Mouse (Mus musculus) embryonic facial prominence, embryonic 15.5 days (tissue): ENCODE measurements around the gene Kif9. TPM values are rescaled to one million over a fixed set of nuclear protein-coding genes. Genes with fewer than 3 reads are reported as not detected.

Experiments used
- ATAC-seq: fragments of 200-750 bp; cut with Nextera tagmentation; 2 replicates; pipeline ENCODE4 v1.8.0; 2017; ENCODE audit warnings: low read depth, moderate TSS enrichment; ENCODE audit not compliant: insufficient number of reproducible peaks, low FRiP score, low TSS enrichment
- H3K27ac ChIP-seq: fragments of 300-500 bp; sonication (generic); replicated peaks from 2 replicates; pipeline ENCODE4 v1.5.1; 2015; ENCODE audit warnings: mild to moderate bottlenecking, inconsistent platforms
- H3K27me3 ChIP-seq: fragments of 300-500 bp; sonication (generic); 2 replicates; pipeline ENCODE4 v1.6.1; 2015; ENCODE audit warnings: inconsistent platforms
- H3K36me3 ChIP-seq: fragments of 300-500 bp; sonication (generic); 2 replicates; pipeline ENCODE4 v1.6.1; 2015; ENCODE audit warnings: mild to moderate bottlenecking, inconsistent platforms
- H3K4me1 ChIP-seq: fragments of 300-500 bp; sonication (generic); 2 replicates; pipeline ENCODE4 v1.6.1; 2015; ENCODE audit warnings: inconsistent platforms
- H3K4me2 ChIP-seq: fragments of 300-500 bp; sonication (generic); replicated peaks from 2 replicates; pipeline ENCODE4 v1.6.1; 2015; ENCODE audit warnings: mild to moderate bottlenecking, inconsistent platforms
- H3K4me3 ChIP-seq: fragments of 300-500 bp; sonication (generic); replicated peaks from 2 replicates; pipeline ENCODE4 v1.5.1; 2015; ENCODE audit warnings: mild to moderate bottlenecking, inconsistent platforms
- H3K9ac ChIP-seq: fragments of 300-500 bp; sonication (generic); 2 replicates; pipeline ENCODE4 v1.6.1; 2015; ENCODE audit warnings: inconsistent platforms
- H3K9me3 ChIP-seq: fragments of 300-500 bp; sonication (generic); replicated peaks from 2 replicates; pipeline ENCODE4 v1.6.1; 2016; ENCODE audit warnings: inconsistent platforms
- WGBS: fragments of 180-500 bp; shearing (Covaris S2); methylation state at CpG from one replicate; pipeline ENCODE4 v1.1.7; 2015; 5-methylcytosine and 5-hydroxymethylcytosine counted together
- polyA plus RNA-seq: library from polyadenylated mRNA; unstranded; fragments of >200 nt; fragmentation: Nextera tagmentation; extraction: Ambion mirVana; gene quantifications from 2 replicates; pipeline ENCODE4 v1.2.1, GENCODE M21; 2015

The Kif9 gene
- polyA plus RNA-seq: 4.0 and 7.4 TPM in 2 replicates

- Histone ChIP-seq H3K4me2 (peak within 1 kb of the TSS; percentile 81), H3K4me3 (peak within 1 kb of the TSS; percentile 67), H3K27ac (peak within 1 kb of the TSS; percentile 93), H3K9ac (peak within 1 kb of the TSS; percentile 53), H3K4me1 (peaks cover 13% of the 10 kb centered on the region), H3K36me3 (peaks cover 8% of the 10 kb centered on the region; the same call in 1 of the 2 replicates), H3K9me3 (no peaks in the 10 kb centered on the region), H3K27me3 (peaks cover 8% of the 10 kb centered on the region)
- ATAC-seq: peak; percentile 99
- under 1% methylated on average over 53 of the region's 53 CpGs for WGBS
These were observed at the start of gene Kif9, which contains the start of gene Klhl18 for GRCm38 (mm10) chr9:110476124-110477091. Gene Kif9, plus strand, starts transcription at chr9:110476958. Gene Klhl18, minus strand, starts transcription at chr9:110476694.

- Histone ChIP-seq H3K36me3 (peaks cover 67% of the 10 kb centered on the region), H3K4me3 (no peak overlapping the region), H3K4me2 (no peak overlapping the region), H3K9me3 (no peaks in the 10 kb centered on the region), H3K9ac (no peak overlapping the region), H3K4me1 (no peaks in the 10 kb centered on the region), H3K27me3 (no peaks in the 10 kb centered on the region), H3K27ac (no peak overlapping the region)
- no peak for ATAC-seq
- WGBS: 85% methylated on average over 8 of the region's 8 CpGs
These were observed 45.5 kb upstream of the Kif9 start for GRCm38 (mm10) chr9:110431241-110431640.

DNA sequence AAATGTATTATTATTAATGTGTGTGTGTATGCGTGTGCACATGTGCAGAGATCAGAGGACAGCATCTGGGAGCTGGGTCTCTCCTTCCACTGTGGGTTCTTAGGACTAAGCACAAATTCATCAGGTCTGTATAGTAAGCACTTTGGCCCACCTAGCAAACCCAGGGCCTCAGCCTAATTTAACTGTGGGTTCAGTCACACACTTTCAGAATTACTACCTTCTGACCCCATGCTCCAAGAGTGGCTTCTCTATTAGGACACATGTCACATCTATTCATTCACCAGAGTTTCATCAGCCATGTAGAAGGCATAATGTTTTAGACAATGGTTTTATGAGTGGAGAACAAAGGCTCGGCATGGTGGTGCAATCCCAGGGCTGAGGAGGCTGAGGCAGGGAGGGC is 43.7 kb upstream of the Kif9 start:
- WGBS: 97% methylated on average over 2 of the region's 2 CpGs
- Histone ChIP-seq H3K9ac (no peak overlapping the region), H3K9me3 (no peaks in the 10 kb centered on the region), H3K27me3 (no peaks in the 10 kb centered on the region), H3K27ac (no peak overlapping the region), H3K4me3 (no peak overlapping the region), H3K4me1 (no peaks in the 10 kb centered on the region), H3K36me3 (peaks cover 62% of the 10 kb centered on the region), H3K4me2 (no peak overlapping the region)
- no peak for ATAC-seq

GRCm38 (mm10) chr9:110436041-110436440 is 40.7 kb upstream of the Kif9 start:
- Histone ChIP-seq H3K4me3 (no peak overlapping the region), H3K36me3 (peaks cover 43% of the 10 kb centered on the region), H3K9ac (no peak overlapping the region), H3K27me3 (no peaks in the 10 kb centered on the region), H3K4me1 (no peaks in the 10 kb centered on the region), H3K4me2 (no peak overlapping the region), H3K9me3 (no peaks in the 10 kb centered on the region), H3K27ac (no peak overlapping the region)
- 94% methylated on average over 11 of the region's 11 CpGs for WGBS
- ATAC-seq: no peak

DNA sequence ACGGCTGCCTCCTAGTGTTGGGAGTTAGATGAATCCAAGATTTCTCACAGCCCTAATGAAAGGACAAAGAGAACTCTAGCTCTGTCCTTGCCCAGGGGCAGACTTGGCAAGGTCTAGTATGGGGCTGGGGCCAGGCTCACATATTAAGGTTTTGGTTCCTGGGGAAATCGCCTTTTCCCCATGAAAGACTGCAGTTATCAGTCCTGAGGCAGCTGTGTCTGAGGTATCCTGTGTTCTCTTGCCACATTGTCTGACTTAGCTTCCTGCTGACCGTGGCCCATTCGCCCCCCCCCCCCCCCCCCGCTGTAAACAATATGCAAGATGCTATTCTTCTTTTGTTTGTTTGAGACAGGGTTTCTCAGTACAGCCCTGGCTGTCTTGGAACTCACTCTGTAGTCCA is 36.7 kb upstream of the Kif9 start:
- Histone ChIP-seq H3K9ac (no peak overlapping the region), H3K27ac (no peak overlapping the region), H3K4me2 (no peak overlapping the region), H3K36me3 (peaks cover 29% of the 10 kb centered on the region), H3K4me3 (no peak overlapping the region), H3K27me3 (no peaks in the 10 kb centered on the region), H3K4me1 (no peaks in the 10 kb centered on the region), H3K9me3 (no peaks in the 10 kb centered on the region)
- WGBS: 63% methylated on average over 5 of the region's 5 CpGs
- ATAC-seq: no peak

GRCm38 (mm10) chr9:110440559-110440958 is 36.2 kb upstream of the Kif9 start:
- 90% methylated on average over 6 of the region's 6 CpGs for WGBS
- ATAC-seq: no peak
- no peak overlapping the region for H3K9ac ChIP-seq

DNA sequence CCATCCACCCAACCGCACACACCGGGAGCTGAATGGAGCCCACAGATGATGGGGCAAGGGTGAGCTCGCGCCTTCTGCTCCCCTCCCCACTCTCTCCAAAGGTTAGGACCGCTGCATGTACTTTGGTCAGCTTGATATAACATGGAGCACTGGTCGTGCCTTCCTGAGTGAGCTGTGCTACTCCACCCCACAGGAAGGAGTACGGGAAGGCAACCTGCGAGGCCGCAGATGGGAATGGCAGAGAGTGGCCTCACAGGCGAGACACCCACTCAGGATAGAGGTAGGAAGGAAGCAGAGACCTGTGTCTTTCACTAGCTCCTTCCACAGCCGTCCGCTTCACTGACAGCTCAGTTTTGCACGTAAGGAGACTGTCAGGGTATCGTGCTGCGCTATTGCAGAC is 28.4 kb upstream of the Kif9 start:
- ATAC-seq: no peak
- 77% methylated on average over 15 of the region's 15 CpGs for WGBS
- H3K27ac ChIP-seq: no peak overlapping the region
- H3K9ac ChIP-seq: no peak overlapping the region
- no peak overlapping the region for H3K4me2 ChIP-seq
- H3K4me3 ChIP-seq: no peak overlapping the region
- no peaks in the 10 kb centered on the region for H3K27me3 ChIP-seq
- peaks cover 5% of the 10 kb centered on the region; the same call in 1 of the 2 replicates for H3K4me1 ChIP-seq
- no peaks in the 10 kb centered on the region for H3K9me3 ChIP-seq
- H3K36me3 ChIP-seq: peaks cover 21% of the 10 kb centered on the region; the same call in 1 of the 2 replicates

More at GRCm38 (mm10) chr9:110440559-110440958, 36.2 kb upstream of the Kif9 start:
- H3K36me3 ChIP-seq: peaks cover 26% of the 10 kb centered on the region
- H3K4me1 ChIP-seq: no peaks in the 10 kb centered on the region
- H3K9me3 ChIP-seq: no peaks in the 10 kb centered on the region
- H3K4me2 ChIP-seq: no peak overlapping the region
- no peaks in the 10 kb centered on the region for H3K27me3 ChIP-seq
- H3K27ac ChIP-seq: no peak overlapping the region
- no peak overlapping the region for H3K4me3 ChIP-seq

DNA sequence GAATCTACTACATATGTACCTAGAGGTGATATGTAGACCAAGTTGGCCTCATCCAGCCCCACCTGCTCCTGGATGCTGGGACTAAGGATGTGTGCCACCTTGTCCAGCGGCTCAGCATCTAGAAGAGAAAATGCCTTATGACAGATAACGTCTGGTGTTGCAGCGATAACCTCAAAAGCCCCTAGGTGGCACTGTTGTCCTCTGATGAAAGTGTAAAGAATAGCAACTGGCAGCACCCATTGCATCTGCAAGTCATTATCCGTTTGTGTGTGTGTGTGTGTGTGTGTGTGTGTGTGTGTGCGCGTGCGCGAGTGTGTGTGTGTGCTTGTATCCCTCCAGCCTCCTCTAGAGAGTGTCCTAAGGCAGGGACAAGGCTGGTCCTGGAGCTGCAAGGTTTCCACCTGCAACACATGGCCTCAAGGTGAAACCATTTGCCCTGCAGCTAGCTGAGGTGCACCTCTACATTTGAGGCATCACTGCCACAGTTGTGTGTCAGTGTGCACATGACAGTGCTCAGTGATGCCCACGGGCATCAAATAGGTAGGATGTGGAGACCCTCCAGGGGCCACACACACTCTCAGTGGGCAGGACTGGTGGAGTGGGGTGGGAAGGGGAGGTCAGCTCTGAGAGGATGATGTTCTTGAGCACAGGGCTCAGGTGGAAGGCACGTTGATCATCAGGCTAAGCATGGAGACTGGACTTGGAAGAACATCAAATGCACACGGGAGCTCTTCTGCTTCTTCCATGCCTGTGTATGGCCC is 27.7 kb upstream of the Kif9 start:
- peak; percentile 80 for ATAC-seq
- Histone ChIP-seq H3K9me3 (no peaks in the 10 kb centered on the region), H3K36me3 (peaks cover 24% of the 10 kb centered on the region; the same call in 1 of the 2 replicates), H3K9ac (no peak overlapping the region), H3K4me3 (no peak overlapping the region), H3K27me3 (no peaks in the 10 kb centered on the region), H3K4me1 (peaks cover 5% of the 10 kb centered on the region; the same call in 1 of the 2 replicates), H3K27ac (no peak overlapping the region), H3K4me2 (no peak overlapping the region)
- 20% methylated on average over 11 of the region's 11 CpGs for WGBS

- Histone ChIP-seq H3K4me1 (peaks cover 5% of the 10 kb centered on the region; the same call in 1 of the 2 replicates), H3K4me3 (no peak overlapping the region), H3K36me3 (peaks cover 26% of the 10 kb centered on the region), H3K27me3 (no peaks in the 10 kb centered on the region), H3K9ac (no peak overlapping the region), H3K9me3 (no peaks in the 10 kb centered on the region), H3K27ac (no peak overlapping the region), H3K4me2 (no peak overlapping the region)
- no peak for ATAC-seq
- 72% methylated on average over 3 of the region's 3 CpGs for WGBS
These were observed 24.2 kb upstream of the Kif9 start for GRCm38 (mm10) chr9:110452523-110452922.

GRCm38 (mm10) chr9:110457926-110458325 is 18.8 kb upstream of the Kif9 start:
- Histone ChIP-seq H3K36me3 (peaks cover 11% of the 10 kb centered on the region; the same call in 1 of the 2 replicates), H3K9me3 (no peaks in the 10 kb centered on the region), H3K4me2 (no peak overlapping the region), H3K27me3 (no peaks in the 10 kb centered on the region), H3K4me1 (no peaks in the 10 kb centered on the region), H3K27ac (no peak overlapping the region), H3K4me3 (no peak overlapping the region), H3K9ac (no peak overlapping the region)
- WGBS: 84% methylated on average over 3 of the region's 3 CpGs
- no peak for ATAC-seq

DNA sequence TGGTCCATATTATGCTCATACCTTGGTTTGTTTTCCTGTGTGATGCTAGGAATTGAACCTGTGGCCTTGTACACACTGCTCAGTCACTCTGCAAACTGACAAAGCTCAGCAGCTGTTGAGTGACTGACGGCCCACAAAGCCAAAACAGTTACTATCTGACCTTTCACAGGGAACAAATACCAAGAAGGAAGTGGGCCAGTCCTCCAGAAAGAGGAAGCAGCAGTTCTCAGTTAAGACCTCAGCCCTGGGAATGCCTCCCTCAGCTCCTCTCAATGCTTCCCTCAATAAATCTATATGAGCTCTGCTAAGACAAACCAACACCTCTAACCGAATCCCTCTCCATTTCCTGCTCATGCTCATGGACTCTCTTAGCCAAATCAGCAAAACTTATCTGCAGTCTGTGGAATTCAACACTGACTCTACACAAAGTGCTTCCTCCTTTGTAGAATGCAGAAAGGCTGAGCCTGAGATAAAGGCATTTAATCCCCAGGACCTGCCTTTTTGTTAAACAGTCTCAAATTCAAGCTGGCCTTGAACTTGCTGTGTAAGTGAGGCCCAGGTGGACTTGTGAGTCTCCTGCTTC is 17.5 kb upstream of the Kif9 start:
- Histone ChIP-seq H3K9ac (no peak overlapping the region), H3K4me2 (no peak overlapping the region), H3K36me3 (peaks cover 8% of the 10 kb centered on the region; the same call in 1 of the 2 replicates), H3K4me1 (no peaks in the 10 kb centered on the region), H3K27me3 (no peaks in the 10 kb centered on the region), H3K9me3 (no peaks in the 10 kb centered on the region), H3K4me3 (no peak overlapping the region), H3K27ac (no peak overlapping the region)
- no peak for ATAC-seq
- 62% methylated on average over 2 of the region's 2 CpGs for WGBS
